Mouse (Mus musculus) myocyte (in vitro differentiated cells): ENCODE measurements around the gene Sulf2. TPM values are rescaled to one million over a fixed set of nuclear protein-coding genes. Genes with fewer than 3 reads are reported as not detected.

Experiments
- H3K27me3 ChIP-seq: one replicate; pipeline ENCODE4 v1.6.1; 2011; ENCODE audit not compliant: control insufficient read depth, insufficient read depth, insufficient read length
- H3K36me3 ChIP-seq: one replicate; pipeline ENCODE4 v1.6.1; 2011; ENCODE audit not compliant: control insufficient read depth, insufficient read depth
- H3K4me2 ChIP-seq: one replicate; pipeline ENCODE4 v1.6.1; 2011; ENCODE audit warnings: low read depth, control low read depth
- H3K4me3 ChIP-seq: one replicate; pipeline ENCODE4 v1.5.1; 2011; ENCODE audit warnings: mild to moderate bottlenecking, control low read depth, moderate library complexity
- H3K79me2 ChIP-seq: one replicate; pipeline ENCODE4 v1.6.1; 2011; ENCODE audit not compliant: control insufficient read depth, insufficient read depth
- H3ac ChIP-seq: one replicate; pipeline ENCODE4 v1.6.1; 2011; ENCODE audit not compliant: control insufficient read depth, insufficient read length
- CEBPB ChIP-seq: IDR thresholded peaks from 2 replicates; pipeline ENCODE4 v1.6.1; 2011; ENCODE audit warnings: mild to moderate bottlenecking, moderate library complexity; ENCODE audit not compliant: poor library complexity, insufficient read depth, severe bottlenecking
- E2F4 ChIP-seq: IDR thresholded peaks from one replicate; pipeline ENCODE4 v1.6.1; 2011; ENCODE audit warnings: mild to moderate bottlenecking, control low read depth, moderate library complexity; ENCODE audit not compliant: insufficient read depth
- MAX ChIP-seq: IDR thresholded peaks from one replicate; pipeline ENCODE4 v1.6.1; 2011; ENCODE audit warnings: low read depth, mild to moderate bottlenecking, control low read depth
- MYOD1 ChIP-seq, 3 experiments: IDR thresholded peaks; one replicate each; pipeline ENCODE4 v1.6.1; 2011; ENCODE audit warnings: control low read depth in 2 of 3, low read depth in 2 of 3, mild to moderate bottlenecking in 2 of 3, moderate library complexity in 1 of 3; ENCODE audit not compliant: insufficient read length in 2 of 3, control insufficient read depth in 1 of 3
- MYOG ChIP-seq, 3 experiments: IDR thresholded peaks; one replicate each; pipeline ENCODE4 v1.6.1; 2011; ENCODE audit warnings: control low read depth in 2 of 3, low read depth in 2 of 3, mild to moderate bottlenecking in 2 of 3; ENCODE audit not compliant: insufficient read length in 2 of 3, control insufficient read depth in 1 of 3, insufficient read depth in 1 of 3
- POLR2A ChIP-seq: IDR thresholded peaks from one replicate; pipeline ENCODE4 v1.6.1; 2011; ENCODE audit warnings: low read depth, mild to moderate bottlenecking, control low read depth, moderate library complexity; ENCODE audit not compliant: insufficient read length
- POLR2AphosphoS2 ChIP-seq: IDR thresholded peaks from one replicate; pipeline ENCODE4 v1.6.1; 2011; ENCODE audit warnings: low read depth, control low read depth; ENCODE audit not compliant: insufficient read length
- REST ChIP-seq: IDR thresholded peaks from one replicate; pipeline ENCODE4 v1.6.1; 2011; ENCODE audit warnings: mild to moderate bottlenecking, control low read depth, moderate library complexity; ENCODE audit not compliant: insufficient read depth, insufficient read length
- SRF ChIP-seq: IDR thresholded peaks from one replicate; pipeline ENCODE4 v1.6.1; 2011; ENCODE audit warnings: low read depth; ENCODE audit not compliant: control insufficient read depth, insufficient read length
- TCF12 ChIP-seq: IDR thresholded peaks from one replicate; pipeline ENCODE4 v1.6.1; 2011; ENCODE audit warnings: mild to moderate bottlenecking, control low read depth; ENCODE audit not compliant: poor library complexity, insufficient read depth, severe bottlenecking
- TCF3 ChIP-seq: IDR thresholded peaks from one replicate; pipeline ENCODE4 v1.6.1; 2011; ENCODE audit warnings: low read depth, control low read depth; ENCODE audit not compliant: insufficient read length
- USF1 ChIP-seq: IDR thresholded peaks from one replicate; pipeline ENCODE4 v1.6.1; 2011; ENCODE audit warnings: low read depth, mild to moderate bottlenecking, control low read depth, moderate library complexity
- polyA plus RNA-seq: library from polyadenylated mRNA; unstranded; fragments of >200 nt; fragmentation: generic; extraction: Trizol; gene quantifications from one replicate; pipeline ENCODE4 v1.2.1, GENCODE M21; 2012; ENCODE audit warnings: missing spikeins

Gene Sulf2
- polyA plus RNA-seq, 1 experiment, result 36.7 TPM

GRCm38 (mm10) chr2:166029232-166029631 lies 126.2 kb downstream of the Sulf2 start:
- no peak overlapping the region for H3K4me3 ChIP-seq

DNA sequence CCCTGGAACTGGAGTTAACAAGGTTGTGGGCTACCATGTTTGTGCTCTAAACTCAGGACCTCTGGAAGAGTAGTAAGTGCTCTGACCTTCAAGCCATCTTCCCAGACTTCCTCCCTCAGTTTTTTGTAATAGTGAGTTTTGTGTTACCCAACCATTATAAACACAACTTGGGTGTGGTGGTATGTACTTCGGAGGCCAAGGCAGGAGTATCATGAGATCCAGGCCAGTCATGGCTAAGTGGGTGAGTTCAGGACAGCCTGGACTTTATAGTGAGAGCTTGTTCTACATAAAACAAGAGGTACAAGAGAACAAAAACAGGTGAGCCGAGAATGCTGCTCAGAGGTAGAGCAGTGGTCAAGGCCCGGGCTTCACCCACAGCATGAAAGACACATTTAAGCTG lies 127.6 kb downstream of the Sulf2 start:
- Histone ChIP-seq H3K27me3 (no peaks in the 10 kb centered on the region), H3K4me3 (no peak overlapping the region), H3ac (no peak overlapping the region), H3K4me2 (no peak overlapping the region), H3K36me3 (no peaks in the 10 kb centered on the region), H3K79me2 (peaks cover 28% of the 10 kb centered on the region)
- no peak for TF ChIP-seq POLR2A
- no peak for TF ChIP-seq MYOD1 (IDR thresholded peaks at IDR 0.05; ENCODE audit: control insufficient read depth in 1 of 3, insufficient read length in 2 of 3, low read depth in 2 of 3)

More at GRCm38 (mm10) chr2:166029232-166029631, 126.2 kb downstream of the Sulf2 start:
- Histone ChIP-seq H3K27me3 (no peaks in the 10 kb centered on the region), H3K36me3 (no peaks in the 10 kb centered on the region), H3K4me2 (peak overlapping the region; percentile 5), H3ac (no peak overlapping the region), H3K79me2 (peaks cover 28% of the 10 kb centered on the region)
- no peak for TF ChIP-seq POLR2A
- no peak for TF ChIP-seq TCF3
- no peak for TF ChIP-seq SRF
- no peak for TF ChIP-seq MAX
- no peak for TF ChIP-seq CEBPB
- no peak for TF ChIP-seq TCF12
- no peak for TF ChIP-seq USF1
- TF ChIP-seq E2F4, result no peak
- no peak for TF ChIP-seq POLR2AphosphoS2
- no peak for TF ChIP-seq REST
- no peak for TF ChIP-seq MYOG (IDR thresholded peaks at IDR 0.05; ENCODE audit: control insufficient read depth in 1 of 3, insufficient read depth in 1 of 3, insufficient read length in 2 of 3, low read depth in 2 of 3)

DNA sequence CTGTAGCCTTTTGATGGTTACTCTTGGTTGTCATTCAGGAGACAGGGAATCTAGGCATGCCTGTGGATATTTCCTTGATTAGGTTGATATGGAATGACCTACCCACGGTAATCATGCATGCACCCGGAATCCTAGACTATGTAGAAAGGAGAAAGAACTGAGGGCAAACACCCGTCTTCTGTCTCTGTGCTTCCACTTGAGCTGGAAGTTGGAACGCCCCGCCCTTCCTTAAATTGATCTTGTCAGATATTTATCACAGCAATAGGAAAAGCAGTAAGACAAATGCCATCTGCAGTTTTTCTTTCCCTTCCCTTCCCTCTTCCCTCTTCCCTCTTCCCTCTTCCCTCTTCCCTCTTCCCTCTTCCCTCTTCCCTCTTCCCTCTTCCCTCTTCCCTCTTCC lies 129.5 kb downstream of the Sulf2 start:
- TF ChIP-seq POLR2AphosphoS2 (no peak), MAX (no peak), TCF12 (no peak), USF1 (no peak), E2F4 (no peak), MYOG (IDR thresholded peaks at IDR 0.05; ENCODE audit: control insufficient read depth in 1 of 3, insufficient read depth in 1 of 3, insufficient read length in 2 of 3, low read depth in 2 of 3) (no peak)
- Histone ChIP-seq H3K4me3 (no peak overlapping the region), H3ac (no peak overlapping the region), H3K27me3 (no peaks in the 10 kb centered on the region), H3K4me2 (no peak overlapping the region), H3K36me3 (no peaks in the 10 kb centered on the region), H3K79me2 (peaks cover 38% of the 10 kb centered on the region)

DNA sequence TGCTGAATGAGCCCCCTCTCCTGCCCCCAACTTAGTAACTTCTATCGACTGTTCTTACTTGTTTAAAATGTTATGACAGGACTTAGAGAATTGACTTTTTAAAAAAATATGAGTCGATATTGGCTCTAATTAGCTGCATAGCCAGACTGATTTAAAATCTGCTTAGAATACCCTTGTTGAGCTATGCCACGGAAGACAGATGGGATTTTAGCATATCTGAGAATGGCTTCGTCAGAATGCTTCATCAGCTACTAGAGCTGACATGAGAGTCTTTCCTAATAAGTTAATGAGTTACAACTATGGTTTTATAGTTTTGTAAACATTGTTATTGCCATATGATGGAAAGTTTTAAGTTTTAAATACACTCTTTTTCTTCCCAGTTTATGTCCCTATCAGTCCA lies 130.8 kb downstream of the Sulf2 start:
- Histone ChIP-seq H3K27me3 (no peaks in the 10 kb centered on the region), H3K4me3 (no peak overlapping the region), H3K36me3 (no peaks in the 10 kb centered on the region), H3K79me2 (peaks cover 46% of the 10 kb centered on the region), H3ac (no peak overlapping the region), H3K4me2 (no peak overlapping the region)
- no peak for TF ChIP-seq MYOD1 (IDR thresholded peaks at IDR 0.05; ENCODE audit: control insufficient read depth in 1 of 3, insufficient read length in 2 of 3, low read depth in 2 of 3)
- no peak for TF ChIP-seq CEBPB
- no peak for TF ChIP-seq USF1
- no peak for TF ChIP-seq SRF
- no peak for TF ChIP-seq POLR2A

DNA sequence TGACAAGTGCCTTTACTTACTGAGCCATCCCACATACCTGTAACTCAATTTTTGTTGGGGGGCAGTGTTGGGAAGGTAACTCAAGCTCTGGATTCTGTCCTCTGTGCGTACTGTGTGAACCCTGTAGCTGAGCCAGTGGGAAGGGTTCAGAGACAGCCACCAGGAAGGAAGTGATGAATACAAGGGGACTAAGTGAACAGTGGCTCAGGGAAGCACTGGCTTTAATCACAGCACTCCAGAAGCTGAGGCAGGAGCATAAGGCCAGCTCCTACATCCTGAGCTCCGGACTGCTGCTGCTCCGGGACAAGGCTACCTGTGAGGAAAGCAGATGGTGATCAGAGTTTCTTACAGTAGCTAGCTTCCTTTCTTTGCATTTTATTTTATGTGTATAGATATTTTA lies 131.4 kb downstream of the Sulf2 start:
- Histone ChIP-seq H3K79me2 (peaks cover 48% of the 10 kb centered on the region), H3ac (no peak overlapping the region), H3K27me3 (no peaks in the 10 kb centered on the region), H3K4me3 (no peak overlapping the region), H3K4me2 (no peak overlapping the region), H3K36me3 (no peaks in the 10 kb centered on the region)
- TF ChIP-seq POLR2A, result no peak
- no peak for TF ChIP-seq MYOD1 (IDR thresholded peaks at IDR 0.05; ENCODE audit: control insufficient read depth in 1 of 3, insufficient read length in 2 of 3, low read depth in 2 of 3)
- no peak for TF ChIP-seq MYOG (IDR thresholded peaks at IDR 0.05; ENCODE audit: control insufficient read depth in 1 of 3, insufficient read depth in 1 of 3, insufficient read length in 2 of 3, low read depth in 2 of 3)
- TF ChIP-seq SRF, result no peak
- no peak for TF ChIP-seq CEBPB

Other genes with a start within 250 kb of the Sulf2 start
- 5.8 TPM for gene Ncoa3, start 163.0 kb downstream of the Sulf2 start, polyA plus RNA-seq